Mouse (Mus musculus): ENCODE results near the gene Mrpl39.

GRCm38 (mm10) chr16:84770891-84771290 lies 35.3 kb upstream of the Mrpl39 start:
- no peak for TF ChIP-seq EP300 (IDR thresholded peaks at IDR 0.05)
- no peak for TF ChIP-seq CTCF (IDR thresholded peaks at IDR 0.05)

Measured in lung, postnatal 0 days (tissue).